Mouse (Mus musculus): Measurements from ENCODE around the gene Hpcal1.

GRCm38 (mm10) chr12:17666616-17667015 lies 24.0 kb upstream of the Hpcal1 start:
- TF ChIP-seq CTCF (IDR thresholded peaks at IDR 0.05) (peak; percentile 76), EP300 (IDR thresholded peaks at IDR 0.05) (no peak)

All from lung, postnatal 0 days (tissue).